Mouse (Mus musculus): Measurements from ENCODE around the gene Emid1. TPM values are rescaled to one million over a fixed set of nuclear protein-coding genes. Genes with fewer than 3 reads are reported as not detected.

Gene Emid1
- total and polyA plus RNA-seq, 3 experiments, result 0.10 to 0.15 TPM; not detected in 1

- DNase-seq (ENCODE audit: low read depth, low spot score), result no peak
Measured at GRCm38 (mm10) chr11:5184832-5185231, 32.8 kb upstream of the Emid1 start.

DNA sequence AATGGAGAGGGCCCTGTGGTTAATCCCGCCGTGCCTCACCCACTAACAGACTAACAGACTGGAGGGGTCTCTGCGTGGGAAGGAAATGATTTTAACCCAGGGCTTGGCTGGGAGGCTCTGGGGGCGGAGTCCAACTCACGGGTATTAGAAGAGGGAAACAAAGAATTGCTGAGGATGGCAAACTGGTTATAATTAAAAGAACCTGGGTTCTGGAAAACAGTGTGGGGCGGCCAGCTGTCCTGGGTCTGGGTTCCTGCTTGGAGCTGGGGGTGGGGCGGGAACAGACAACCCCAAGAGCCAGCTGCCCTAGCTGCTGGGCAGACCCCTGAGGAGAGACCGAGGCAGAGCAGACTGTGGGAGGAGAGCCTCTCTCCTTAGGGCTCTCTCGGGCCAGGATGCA lies 32.2 kb upstream of the Emid1 start:
- H3K9ac ChIP-seq (ENCODE audit: control insufficient read depth, low read depth, low read length, poor library complexity, severe bottlenecking), result no peak overlapping the region
- TF ChIP-seq CHD1 (IDR thresholded peaks at IDR 0.05; ENCODE audit: low read depth, low read length), result no peak
- no peak for TF ChIP-seq KAT2A (conservative IDR thresholded peaks at IDR 0.05; ENCODE audit: low read depth, low read length)
- no peak for TF ChIP-seq GATA1 (IDR thresholded peaks at IDR 0.05; ENCODE audit: low read depth, low read length)
- TF ChIP-seq USF2 (IDR thresholded peaks at IDR 0.05; ENCODE audit: borderline replicate concordance in 1 of 2, insufficient read depth in 1 of 2, low read depth in 1 of 2, low read length in 2 of 2), result no peak
- no peak for TF ChIP-seq POLR2A (IDR thresholded peaks at IDR 0.05; ENCODE audit: control insufficient read depth in 1 of 2, insufficient read depth in 1 of 2, low read depth in 1 of 2, low read length in 2 of 2, poor library complexity in 1 of 2)
- no peak for TF ChIP-seq SIN3A (IDR thresholded peaks at IDR 0.05; ENCODE audit: low read length)
- no peak for TF ChIP-seq NELFE (IDR thresholded peaks at IDR 0.05; ENCODE audit: low read depth, low read length)
- no peak for TF ChIP-seq MXI1 (IDR thresholded peaks at IDR 0.05; ENCODE audit: low read depth, low read length)
- no peak for TF ChIP-seq ELF1 (IDR thresholded peaks at IDR 0.05; ENCODE audit: low read depth, low read length)
- TF ChIP-seq ZNF384 (IDR thresholded peaks at IDR 0.05; ENCODE audit: low read depth, low read length), result no peak
- TF ChIP-seq CTCF (IDR thresholded peaks at IDR 0.05 in 2 of 3, conservative IDR thresholded peaks at IDR 0.05 in 1 of 3; ENCODE audit: control insufficient read depth in 1 of 3, insufficient read depth in 1 of 3, low read depth in 2 of 3, low read length in 3 of 3, poor library complexity in 1 of 3, severe bottlenecking in 1 of 3), result no peak
- TF ChIP-seq E2F4 (IDR thresholded peaks at IDR 0.05; ENCODE audit: borderline replicate concordance, low read depth, low read length), result no peak
- TF ChIP-seq CHD2 (IDR thresholded peaks at IDR 0.05; ENCODE audit: low read length), result no peak
- no peak for TF ChIP-seq POLR2AphosphoS2 (IDR thresholded peaks at IDR 0.05; ENCODE audit: low read length)
- TF ChIP-seq MEF2A (IDR thresholded peaks at IDR 0.05; ENCODE audit: extremely low read depth, insufficient replicate concordance, low read depth, low read length, poor library complexity, severe bottlenecking), result no peak
- DNase-seq (ENCODE audit: low read depth, low spot score), result no peak
- H3K36me3 ChIP-seq (ENCODE audit: control insufficient read depth in 1 of 2, insufficient read depth in 2 of 2, low read length in 2 of 2), result no peaks in the 10 kb centered on the region
- no peaks in the 10 kb centered on the region for H3K9me3 ChIP-seq (replicated peaks; ENCODE audit: insufficient read depth, low read length)
- H3K79me2 ChIP-seq (ENCODE audit: control insufficient read depth, insufficient read depth, low read length, poor library complexity), result no peaks in the 10 kb centered on the region
- H3K4me1 ChIP-seq (ENCODE audit: control insufficient read depth in 1 of 2, insufficient read depth in 2 of 2, low read length in 2 of 2), result no peaks in the 10 kb centered on the region
- no peak overlapping the region for H3K27ac ChIP-seq (ENCODE audit: control insufficient read depth, low read depth, low read length)
- H3K4me3 ChIP-seq (ENCODE audit: control insufficient read depth in 1 of 2, insufficient read depth in 1 of 2, low read depth in 2 of 2, low read length in 2 of 2), result no peak overlapping the region
- peaks cover 2 to 7% of the 10 kb centered on the region in 2 experiments for H3K27me3 ChIP-seq (ENCODE audit: control insufficient read depth in 1 of 2, insufficient read depth in 2 of 2, low read length in 2 of 2)

More at GRCm38 (mm10) chr11:5184832-5185231, 32.8 kb upstream of the Emid1 start:
- Histone ChIP-seq H3K4me3 (ENCODE audit: control insufficient read depth in 1 of 2, insufficient read depth in 1 of 2, low read depth in 2 of 2, low read length in 2 of 2) (no peak overlapping the region), H3K9ac (ENCODE audit: control insufficient read depth, low read depth, low read length, poor library complexity, severe bottlenecking) (no peak overlapping the region), H3K4me1 (ENCODE audit: control insufficient read depth in 1 of 2, insufficient read depth in 2 of 2, low read length in 2 of 2) (no peaks in the 10 kb centered on the region), H3K79me2 (ENCODE audit: control insufficient read depth, insufficient read depth, low read length, poor library complexity) (no peaks in the 10 kb centered on the region), H3K27ac (ENCODE audit: control insufficient read depth, low read depth, low read length) (no peak overlapping the region), H3K9me3 (replicated peaks; ENCODE audit: insufficient read depth, low read length) (no peaks in the 10 kb centered on the region), H3K36me3 (ENCODE audit: control insufficient read depth in 1 of 2, insufficient read depth in 2 of 2, low read length in 2 of 2) (no peaks in the 10 kb centered on the region), H3K27me3 (ENCODE audit: control insufficient read depth in 1 of 2, insufficient read depth in 2 of 2, low read length in 2 of 2) (peaks cover 2 to 10% of the 10 kb centered on the region in 2 experiments)
- TF ChIP-seq MAFK (IDR thresholded peaks at IDR 0.05; ENCODE audit: borderline replicate concordance, low read depth, low read length) (no peak), POLR2AphosphoS5 (IDR thresholded peaks at IDR 0.05; ENCODE audit: borderline replicate concordance, low read depth, low read length) (no peak), EP300 (IDR thresholded peaks at IDR 0.05; ENCODE audit: low read depth in 1 of 2, low read length in 2 of 2) (no peak), ETS1 (IDR thresholded peaks at IDR 0.05; ENCODE audit: low read depth, low read length) (no peak), UBTF (IDR thresholded peaks at IDR 0.05; ENCODE audit: borderline replicate concordance, insufficient read depth, low read depth, low read length) (no peak), MEF2A (IDR thresholded peaks at IDR 0.05; ENCODE audit: extremely low read depth, insufficient replicate concordance, low read depth, low read length, poor library complexity, severe bottlenecking) (no peak), MYC (IDR thresholded peaks at IDR 0.05; ENCODE audit: low read depth, low read length) (no peak), USF1 (IDR thresholded peaks at IDR 0.05; ENCODE audit: low read depth, low read length) (no peak), MXI1 (IDR thresholded peaks at IDR 0.05; ENCODE audit: low read depth, low read length) (no peak), NELFE (IDR thresholded peaks at IDR 0.05; ENCODE audit: low read depth, low read length) (no peak), TAL1 (IDR thresholded peaks at IDR 0.05; ENCODE audit: low read length) (no peak), ZNF384 (IDR thresholded peaks at IDR 0.05; ENCODE audit: low read depth, low read length) (no peak), ELF1 (IDR thresholded peaks at IDR 0.05; ENCODE audit: low read depth, low read length) (no peak)
